Mouse (Mus musculus) kidney, embryonic 16.5 days (tissue): ENCODE results near the gene Trib3. TPM values are rescaled to one million over a fixed set of nuclear protein-coding genes. Genes with fewer than 3 reads are reported as not detected.

Experiments used
- ATAC-seq: fragments of 200-750 bp; cut with Nextera tagmentation; 2 replicates; pipeline ENCODE4 v1.8.0; 2017; ENCODE audit warnings: moderate TSS enrichment; ENCODE audit not compliant: low FRiP score, low TSS enrichment
- H3K27ac ChIP-seq: fragments of 300-500 bp; sonication (generic); 2 replicates; pipeline ENCODE4 v1.5.1; 2014; ENCODE audit warnings: low read length
- H3K27me3 ChIP-seq: fragments of 300-500 bp; sonication (generic); 2 replicates; pipeline ENCODE4 v1.6.1; 2014; ENCODE audit warnings: low read length, control low read depth, mixed read lengths; ENCODE audit not compliant: insufficient read depth
- H3K36me3 ChIP-seq: fragments of 300-500 bp; sonication (generic); 2 replicates; pipeline ENCODE4 v1.6.1; 2014; ENCODE audit warnings: low read length, control low read depth, mixed read lengths; ENCODE audit not compliant: insufficient read depth
- H3K4me1 ChIP-seq: fragments of 300-500 bp; sonication (generic); 2 replicates; pipeline ENCODE4 v1.6.1; 2014; ENCODE audit warnings: low read length, control low read depth, mixed read lengths; ENCODE audit not compliant: insufficient read depth
- H3K4me2 ChIP-seq: fragments of 300-500 bp; sonication (generic); replicated peaks from 2 replicates; pipeline ENCODE4 v1.6.1; 2014; ENCODE audit warnings: low read depth, low read length
- H3K4me3 ChIP-seq: fragments of 300-500 bp; sonication (generic); 2 replicates; pipeline ENCODE4 v1.5.1; 2014; ENCODE audit warnings: mild to moderate bottlenecking, low read length
- H3K9ac ChIP-seq: fragments of 300-500 bp; sonication (generic); replicated peaks from 2 replicates; pipeline ENCODE4 v1.6.1; 2014; ENCODE audit warnings: low read length
- H3K9me3 ChIP-seq: fragments of 300-500 bp; sonication (generic); 2 replicates; pipeline ENCODE4 v1.6.1; 2016; ENCODE audit warnings: low read length, control low read depth
- WGBS: fragments of 180-500 bp; shearing (Covaris S2); extraction: QIAGEN DNeasy Blood & Tissue Kit; methylation state at CpG from one replicate; pipeline ENCODE4 v1.1.7; 2014; 5-methylcytosine and 5-hydroxymethylcytosine counted together
- polyA plus RNA-seq: library from polyadenylated mRNA; unstranded; fragments of >200 nt; fragmentation: Nextera tagmentation; extraction: Ambion mirVana; gene quantifications from 2 replicates; pipeline ENCODE4 v1.2.1, GENCODE M21; 2015

Trib3 gene
- polyA plus RNA-seq, 1 experiment from 2014 or later: 1.8 TPM

- Histone ChIP-seq H3K27ac (no peak overlapping the region), H3K9ac (no peak overlapping the region), H3K9me3 (no peaks in the 10 kb centered on the region), H3K36me3 (no peaks in the 10 kb centered on the region), H3K4me2 (no peak overlapping the region), H3K27me3 (no peaks in the 10 kb centered on the region), H3K4me1 (peaks cover 8% of the 10 kb centered on the region; the same call in 1 of the 2 replicates), H3K4me3 (no peak overlapping the region)
- no peak for ATAC-seq
- WGBS: 82% methylated on average over 6 of the region's 6 CpGs
These were observed 5.4 kb upstream of the Trib3 start for GRCm38 (mm10) chr2:152349205-152349604.

- Histone ChIP-seq H3K27me3 (no peaks in the 10 kb centered on the region), H3K4me1 (peaks cover 11% of the 10 kb centered on the region; the same call in 1 of the 2 replicates), H3K9me3 (no peaks in the 10 kb centered on the region), H3K4me3 (no peak overlapping the region), H3K4me2 (no peak overlapping the region), H3K9ac (no peak overlapping the region), H3K36me3 (no peaks in the 10 kb centered on the region), H3K27ac (no peak overlapping the region)
- WGBS: 83% methylated on average over 2 of the region's 2 CpGs
- no peak for ATAC-seq
These were observed 3.9 kb upstream of the Trib3 start for GRCm38 (mm10) chr2:152347722-152348121.

- no peaks in the 10 kb centered on the region for H3K9me3 ChIP-seq
- H3K4me1 ChIP-seq: peaks cover 11% of the 10 kb centered on the region; the same call in 1 of the 2 replicates
- H3K4me2 ChIP-seq: no peak overlapping the region
- 44% methylated on average over 9 of the region's 9 CpGs for WGBS
- ATAC-seq: no peak
- H3K4me3 ChIP-seq: no peak overlapping the region
- no peaks in the 10 kb centered on the region for H3K36me3 ChIP-seq
- H3K27ac ChIP-seq: no peak overlapping the region
- H3K27me3 ChIP-seq: no peaks in the 10 kb centered on the region
- no peak overlapping the region for H3K9ac ChIP-seq
These were observed 3.1 kb upstream of the Trib3 start for GRCm38 (mm10) chr2:152346776-152347465.

- no peak overlapping the region for H3K4me2 ChIP-seq
- WGBS: 56% methylated on average over 6 of the region's 6 CpGs
These were observed 1.6 kb upstream of the Trib3 start for GRCm38 (mm10) chr2:152345393-152345792.

GRCm38 (mm10) chr2:152344909-152345308, 1.1 kb upstream of the Trib3 start:
- peaks cover 11% of the 10 kb centered on the region; the same call in 1 of the 2 replicates for H3K4me1 ChIP-seq
- H3K27me3 ChIP-seq: no peaks in the 10 kb centered on the region
- H3K9me3 ChIP-seq: no peaks in the 10 kb centered on the region
- ATAC-seq: no peak
- H3K36me3 ChIP-seq: no peaks in the 10 kb centered on the region
- H3K27ac ChIP-seq: no peak overlapping the region
- H3K4me3 ChIP-seq: no peak overlapping the region
- H3K9ac ChIP-seq: no peak overlapping the region
- 69% methylated on average over 5 of the region's 5 CpGs for WGBS
- no peak overlapping the region for H3K4me2 ChIP-seq

More at GRCm38 (mm10) chr2:152345393-152345792, 1.6 kb upstream of the Trib3 start:
- H3K27me3 ChIP-seq: no peaks in the 10 kb centered on the region
- no peak for ATAC-seq
- H3K9ac ChIP-seq: no peak overlapping the region; the same call in 1 of the 2 replicates
- no peak overlapping the region for H3K4me3 ChIP-seq
- H3K9me3 ChIP-seq: no peaks in the 10 kb centered on the region
- H3K27ac ChIP-seq: no peak overlapping the region
- peaks cover 11% of the 10 kb centered on the region; the same call in 1 of the 2 replicates for H3K4me1 ChIP-seq
- H3K36me3 ChIP-seq: no peaks in the 10 kb centered on the region

GRCm38 (mm10) chr2:152344361-152344760, 529 bp upstream of the Trib3 start:
- peaks cover 11% of the 10 kb centered on the region; the same call in 1 of the 2 replicates for H3K4me1 ChIP-seq
- H3K36me3 ChIP-seq: no peaks in the 10 kb centered on the region
- no peak overlapping the region for H3K27ac ChIP-seq
- no peaks in the 10 kb centered on the region for H3K9me3 ChIP-seq
- no peaks in the 10 kb centered on the region for H3K27me3 ChIP-seq
- H3K4me3 ChIP-seq: peak overlapping the region; percentile 53
- H3K4me2 ChIP-seq: peak overlapping the region; percentile 88
- H3K9ac ChIP-seq: peak overlapping the region; percentile 59
- WGBS: 12% methylated on average over 10 of the region's 10 CpGs
- no peak; the same call in 1 of the 2 replicates for ATAC-seq

- Histone ChIP-seq H3K4me1 (peaks cover 6% of the 10 kb centered on the region; the same call in 1 of the 2 replicates), H3K9ac (no peak overlapping the region), H3K36me3 (no peaks in the 10 kb centered on the region), H3K27ac (no peak overlapping the region), H3K4me2 (no peak overlapping the region), H3K9me3 (no peaks in the 10 kb centered on the region), H3K27me3 (no peaks in the 10 kb centered on the region), H3K4me3 (no peak overlapping the region)
- ATAC-seq: no peak
- WGBS: 93% methylated on average over 22 of the region's 22 CpGs
These were observed 4.1 kb downstream of the Trib3 start for GRCm38 (mm10) chr2:152339631-152340179.

- WGBS: 82% methylated on average over 13 of the region's 13 CpGs
- no peaks in the 10 kb centered on the region for H3K27me3 ChIP-seq
- H3K4me3 ChIP-seq: no peak overlapping the region
- no peak for ATAC-seq
- H3K4me1 ChIP-seq: no peaks in the 10 kb centered on the region
- H3K27ac ChIP-seq: no peak overlapping the region
- H3K9ac ChIP-seq: no peak overlapping the region
- no peaks in the 10 kb centered on the region for H3K36me3 ChIP-seq
- no peaks in the 10 kb centered on the region for H3K9me3 ChIP-seq
- no peak overlapping the region for H3K4me2 ChIP-seq
These were observed 5.5 kb downstream of the Trib3 start for GRCm38 (mm10) chr2:152338319-152338718.

GRCm38 (mm10) chr2:152337591-152338212, 6.1 kb downstream of the Trib3 start:
- no peak for ATAC-seq
- no peaks in the 10 kb centered on the region for H3K36me3 ChIP-seq
- no peak overlapping the region for H3K27ac ChIP-seq
- H3K4me1 ChIP-seq: 0 out of 2 replicates have a peak, but pooled peaks cover 2% of the 10 kb centered on the region
- WGBS: 84% methylated on average over 11 of the region's 11 CpGs
- no peaks in the 10 kb centered on the region for H3K9me3 ChIP-seq
- H3K4me2 ChIP-seq: no peak overlapping the region
- H3K9ac ChIP-seq: no peak overlapping the region
- no peaks in the 10 kb centered on the region for H3K27me3 ChIP-seq
- H3K4me3 ChIP-seq: no peak overlapping the region

GRCm38 (mm10) chr2:152336856-152337255, 7.0 kb downstream of the Trib3 start:
- H3K27ac ChIP-seq: no peak overlapping the region
- no peak overlapping the region for H3K9ac ChIP-seq
- H3K4me3 ChIP-seq: no peak overlapping the region
- H3K4me1 ChIP-seq: 0 out of 2 replicates have a peak, but pooled peaks cover 3% of the 10 kb centered on the region
- no peak for ATAC-seq
- no peaks in the 10 kb centered on the region for H3K27me3 ChIP-seq
- H3K36me3 ChIP-seq: no peaks in the 10 kb centered on the region
- 84% methylated on average over 1 of the region's 1 CpGs for WGBS
- no peaks in the 10 kb centered on the region for H3K9me3 ChIP-seq
- no peak overlapping the region for H3K4me2 ChIP-seq
